Mouse (Mus musculus): ENCODE measurements around the gene Xpo5. TPM values are rescaled to one million over a fixed set of nuclear protein-coding genes. Genes with fewer than 3 reads are reported as not detected.

Xpo5 gene
- polyA plus RNA-seq, 1 experiment from 2014 or later, result 57.0 TPM

DNA sequence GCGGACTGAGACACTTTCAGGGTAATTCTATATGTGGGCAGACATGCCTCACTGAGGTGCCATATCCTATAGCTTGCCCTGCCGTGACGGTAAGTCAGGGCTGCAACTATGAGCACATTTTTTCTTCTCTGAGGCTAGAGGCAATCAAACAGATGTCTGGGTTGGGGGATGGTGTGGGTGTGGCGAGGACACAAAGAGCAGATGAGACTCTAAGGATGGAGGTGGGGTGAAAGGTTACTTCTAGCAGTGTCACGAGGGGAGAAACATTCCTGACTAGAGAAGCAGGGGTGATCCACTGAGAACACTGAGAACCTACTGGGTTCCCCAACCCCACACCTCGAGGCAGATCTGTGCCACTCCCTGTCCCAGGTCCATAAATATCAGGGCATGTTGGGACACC lies 64.4 kb downstream of the Xpo5 start:
- peaks cover 92% of the 10 kb centered on the region for H3K36me3 ChIP-seq (ENCODE audit: insufficient read depth)
- no peak overlapping the region for H3K27ac ChIP-seq (ENCODE audit: low read depth)
- WGBS, result 51% methylated on average over 6 of the region's 6 CpGs
- no peak overlapping the region for H3K4me2 ChIP-seq
- no peak overlapping the region for H3K4me3 ChIP-seq (ENCODE audit: low read depth, low read length)
- H3K27me3 ChIP-seq (ENCODE audit: insufficient read depth, low read length), result no peaks in the 10 kb centered on the region
- DNase-seq, result no peak
- no peak for TF ChIP-seq CTCF (IDR thresholded peaks at IDR 0.05; ENCODE audit: low read depth)
- no peaks in the 10 kb centered on the region for H3K4me1 ChIP-seq (ENCODE audit: insufficient read depth)
- H3K9ac ChIP-seq, result no peak overlapping the region
- ATAC-seq (ENCODE audit: insufficient read depth), result no peak
- H3K9me3 ChIP-seq (ENCODE audit: low read depth, low read length), result no peaks in the 10 kb centered on the region

DNA sequence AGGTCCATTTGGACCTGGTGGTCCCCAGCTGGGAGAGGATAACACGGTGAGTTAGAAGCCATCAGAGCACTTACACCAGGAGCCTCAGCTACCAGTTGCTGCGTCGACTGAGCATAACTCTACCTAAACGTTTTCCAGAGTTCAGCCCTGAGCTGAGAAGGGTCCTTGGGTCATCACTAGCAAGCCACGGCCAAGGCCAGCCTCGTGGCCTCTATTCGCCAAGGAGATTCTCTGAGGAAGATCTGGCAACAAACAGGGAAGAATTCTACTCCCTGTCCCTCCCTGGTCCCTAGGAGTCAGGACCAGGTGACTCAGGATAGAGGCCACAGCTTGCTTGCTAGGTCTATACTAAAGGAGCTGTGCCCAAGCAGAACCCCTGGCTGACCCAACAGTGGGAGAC lies 64.9 kb downstream of the Xpo5 start:
- ATAC-seq (ENCODE audit: insufficient read depth), result no peak
- Histone ChIP-seq H3K9ac (no peak overlapping the region), H3K4me1 (ENCODE audit: insufficient read depth) (no peaks in the 10 kb centered on the region), H3K9me3 (ENCODE audit: low read depth, low read length) (no peaks in the 10 kb centered on the region), H3K36me3 (ENCODE audit: insufficient read depth) (peaks cover 90% of the 10 kb centered on the region), H3K4me2 (no peak overlapping the region), H3K27me3 (ENCODE audit: insufficient read depth, low read length) (no peaks in the 10 kb centered on the region), H3K4me3 (ENCODE audit: low read depth, low read length) (no peak overlapping the region), H3K27ac (ENCODE audit: low read depth) (no peak overlapping the region)
- DNase-seq, result no peak
- TF ChIP-seq CTCF (IDR thresholded peaks at IDR 0.05; ENCODE audit: low read depth), result no peak
- WGBS, result 82% methylated on average over 7 of the region's 7 CpGs

DNA sequence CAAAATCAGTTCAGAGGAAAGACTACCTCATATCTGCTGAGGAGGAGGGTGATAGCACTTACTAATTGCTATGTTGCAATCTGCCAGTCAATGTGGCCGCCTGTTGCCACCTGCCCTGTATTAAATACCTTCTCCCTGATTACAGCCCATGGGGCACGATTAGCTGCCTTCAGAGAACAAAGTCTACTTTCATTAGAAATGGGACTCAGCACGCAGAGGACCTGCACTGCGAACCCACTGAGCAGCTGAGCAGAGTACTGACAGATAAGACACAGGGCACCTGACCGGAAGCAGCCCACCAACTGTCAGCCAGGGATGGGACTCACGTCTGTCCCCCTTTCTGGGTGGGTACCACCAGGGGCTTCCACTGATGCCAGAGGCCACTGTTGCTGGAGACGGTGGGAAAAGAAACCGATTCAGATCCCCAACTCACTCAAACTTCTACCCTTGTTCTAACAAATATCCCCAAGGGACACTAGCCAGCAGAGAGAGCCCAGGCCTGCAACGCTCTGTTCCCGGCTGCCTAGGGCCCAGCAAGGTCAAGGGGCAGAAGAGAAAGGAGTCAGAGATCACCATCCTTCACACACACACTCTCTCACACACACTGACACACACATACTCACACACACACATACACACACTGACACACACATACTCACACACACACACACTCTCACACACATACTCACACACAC lies 65.6 kb downstream of the Xpo5 start:
- no peak for TF ChIP-seq CTCF (IDR thresholded peaks at IDR 0.05; ENCODE audit: low read depth)
- H3K27me3 ChIP-seq (ENCODE audit: insufficient read depth, low read length), result no peaks in the 10 kb centered on the region
- H3K36me3 ChIP-seq (ENCODE audit: insufficient read depth), result peaks cover 89% of the 10 kb centered on the region
- H3K4me2 ChIP-seq, result no peak overlapping the region
- no peak overlapping the region for H3K4me3 ChIP-seq (ENCODE audit: low read depth, low read length)
- H3K9me3 ChIP-seq (ENCODE audit: low read depth, low read length), result no peaks in the 10 kb centered on the region
- 74% methylated on average over 10 of the region's 10 CpGs for WGBS
- no peaks in the 10 kb centered on the region for H3K4me1 ChIP-seq (ENCODE audit: insufficient read depth)
- no peak overlapping the region for H3K27ac ChIP-seq (ENCODE audit: low read depth)
- ATAC-seq (ENCODE audit: insufficient read depth), result no peak
- H3K9ac ChIP-seq, result no peak overlapping the region
- no peak for DNase-seq

DNA sequence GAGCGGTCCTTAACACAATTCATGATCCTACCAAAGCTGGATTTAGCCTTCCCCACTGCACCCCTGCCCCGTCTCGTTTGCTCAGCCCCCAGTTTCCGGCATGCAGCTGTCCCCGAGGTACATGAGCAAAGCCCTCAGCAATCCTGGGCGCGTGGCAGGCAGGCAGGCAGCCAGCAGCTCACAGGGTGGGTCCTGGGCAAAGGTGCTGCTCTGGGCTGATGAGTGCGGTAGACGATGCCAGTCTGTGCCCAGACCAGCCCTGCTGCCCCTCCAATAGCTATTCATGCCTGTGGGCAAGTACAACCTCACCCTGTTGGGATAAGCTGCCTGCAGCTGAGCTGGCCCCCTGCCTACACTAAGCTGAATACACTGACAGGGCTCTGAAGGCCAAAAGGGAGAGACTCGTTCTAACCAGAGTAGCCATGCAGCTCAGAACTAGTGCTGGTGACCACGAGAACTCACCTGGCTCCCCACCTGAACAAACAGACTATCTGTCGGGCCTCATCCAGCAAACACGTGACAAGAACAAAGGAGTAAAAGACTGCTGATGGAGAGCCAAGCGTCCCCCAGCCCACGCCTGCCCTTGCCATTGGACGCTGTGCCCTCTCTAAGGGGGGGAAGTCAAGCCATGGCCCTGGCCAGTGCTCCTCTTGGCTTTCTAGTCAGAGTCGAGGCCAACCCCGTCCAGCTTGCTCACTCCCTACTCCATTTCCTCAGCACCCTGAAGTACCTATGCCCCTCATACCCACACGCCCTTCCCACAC lies 67.4 kb downstream of the Xpo5 start:
- H3K27ac ChIP-seq (ENCODE audit: low read depth), result no peak overlapping the region; the same call in 1 of the 2 replicates
- H3K4me1 ChIP-seq (ENCODE audit: insufficient read depth), result no peaks in the 10 kb centered on the region
- no peak for ATAC-seq (ENCODE audit: insufficient read depth)

DNA sequence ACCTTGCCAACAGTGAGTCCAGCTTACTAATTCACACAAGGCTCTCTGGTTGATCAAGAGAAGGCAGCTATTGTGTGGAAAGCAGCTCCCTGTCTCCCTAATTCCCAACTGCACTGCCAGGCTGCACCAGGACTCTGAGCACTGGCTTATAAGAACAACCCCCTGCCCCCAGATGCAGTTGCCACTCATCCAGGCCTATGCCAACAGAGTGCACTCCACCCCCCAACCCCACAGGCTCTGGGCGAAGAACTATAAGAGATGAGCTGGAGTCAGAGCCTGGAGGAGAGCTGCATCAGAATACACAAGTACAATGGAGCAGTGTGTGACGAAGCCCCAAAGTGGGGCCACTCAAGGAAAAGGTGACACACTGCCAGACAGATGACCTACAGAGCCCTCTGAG lies 69.5 kb downstream of the Xpo5 start:
- TF ChIP-seq CTCF (IDR thresholded peaks at IDR 0.05; ENCODE audit: low read depth), result no peak
- ATAC-seq (ENCODE audit: insufficient read depth), result no peak
- DNase-seq, result no peak
- H3K9ac ChIP-seq, result no peak overlapping the region
- H3K36me3 ChIP-seq (ENCODE audit: insufficient read depth), result peaks cover 73% of the 10 kb centered on the region
- H3K4me3 ChIP-seq (ENCODE audit: low read depth, low read length), result no peak overlapping the region
- no peak overlapping the region for H3K27ac ChIP-seq (ENCODE audit: low read depth)
- no peaks in the 10 kb centered on the region for H3K4me1 ChIP-seq (ENCODE audit: insufficient read depth)
- H3K9me3 ChIP-seq (ENCODE audit: low read depth, low read length), result no peaks in the 10 kb centered on the region
- WGBS, result 86% methylated on average over 2 of the region's 2 CpGs
- no peaks in the 10 kb centered on the region for H3K27me3 ChIP-seq (ENCODE audit: insufficient read depth, low read length)
- no peak overlapping the region for H3K4me2 ChIP-seq

More for the DNA sequence above, 67.4 kb downstream of the Xpo5 start:
- H3K4me3 ChIP-seq (ENCODE audit: low read depth, low read length), result no peak overlapping the region
- H3K27me3 ChIP-seq (ENCODE audit: insufficient read depth, low read length), result no peaks in the 10 kb centered on the region
- peaks cover 87% of the 10 kb centered on the region for H3K36me3 ChIP-seq (ENCODE audit: insufficient read depth)
- WGBS, result 72% methylated on average over 19 of the region's 19 CpGs
- no peak for TF ChIP-seq CTCF (IDR thresholded peaks at IDR 0.05; ENCODE audit: low read depth)
- H3K9me3 ChIP-seq (ENCODE audit: low read depth, low read length), result no peaks in the 10 kb centered on the region
- H3K4me2 ChIP-seq, result no peak overlapping the region
- no peak for DNase-seq
- H3K9ac ChIP-seq, result peak overlapping the region; percentile 13; the same call in 1 of the 2 replicates

DNA sequence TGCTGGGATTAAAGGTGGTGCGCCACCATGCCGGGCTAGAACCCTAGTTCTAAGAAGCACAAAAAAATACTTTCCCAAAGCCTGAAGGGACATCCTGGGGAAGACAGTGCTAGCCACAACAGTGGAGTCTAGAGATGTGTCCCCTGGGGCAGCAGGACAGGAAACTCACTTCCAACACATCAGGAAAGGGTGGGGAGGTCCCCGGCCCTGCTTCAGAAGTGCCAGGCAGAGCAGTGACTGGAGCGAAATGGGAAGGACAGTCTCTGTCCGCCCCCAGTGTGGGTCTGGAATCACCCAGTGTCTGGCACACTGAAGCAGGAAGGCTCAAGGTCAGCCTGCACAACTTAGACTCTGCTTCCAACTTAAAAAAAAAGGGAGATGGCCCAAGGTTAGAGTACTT lies 70.1 kb downstream of the Xpo5 start:
- no peak overlapping the region for H3K4me2 ChIP-seq
- H3K4me1 ChIP-seq (ENCODE audit: insufficient read depth), result no peaks in the 10 kb centered on the region
- 79% methylated on average over 5 of the region's 5 CpGs for WGBS
- no peaks in the 10 kb centered on the region for H3K9me3 ChIP-seq (ENCODE audit: low read depth, low read length)
- H3K36me3 ChIP-seq (ENCODE audit: insufficient read depth), result peaks cover 73% of the 10 kb centered on the region
- no peak overlapping the region for H3K27ac ChIP-seq (ENCODE audit: low read depth)
- no peak for ATAC-seq (ENCODE audit: insufficient read depth)
- no peak overlapping the region for H3K9ac ChIP-seq
- no peaks in the 10 kb centered on the region for H3K27me3 ChIP-seq (ENCODE audit: insufficient read depth, low read length)
- no peak for TF ChIP-seq CTCF (IDR thresholded peaks at IDR 0.05; ENCODE audit: low read depth)
- DNase-seq, result no peak
- no peak overlapping the region for H3K4me3 ChIP-seq (ENCODE audit: low read depth, low read length)

DNA sequence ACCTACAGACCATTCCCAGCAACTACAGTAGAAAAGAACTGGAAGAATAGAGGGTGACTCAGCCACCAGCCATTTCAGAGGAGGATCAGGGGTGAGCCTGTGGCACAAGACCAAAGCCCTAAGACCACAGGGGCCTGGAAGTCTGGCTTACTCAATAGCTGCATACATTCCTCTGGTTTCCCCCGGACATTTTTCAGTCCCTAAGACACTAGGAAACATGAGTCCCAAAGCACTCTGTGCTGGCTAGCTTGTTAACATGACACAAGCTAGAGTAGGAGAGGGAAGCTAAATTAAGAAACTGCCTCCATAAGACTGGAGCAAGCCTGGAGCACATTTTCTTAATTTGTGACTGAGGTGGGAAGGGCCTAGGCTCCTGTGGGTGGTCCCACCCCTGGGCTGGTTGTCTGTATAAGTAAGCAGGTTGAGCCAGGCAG lies 71.2 kb downstream of the Xpo5 start:
- H3K4me2 ChIP-seq, result no peak overlapping the region
- no peak for TF ChIP-seq CTCF (IDR thresholded peaks at IDR 0.05; ENCODE audit: low read depth)
- H3K4me1 ChIP-seq (ENCODE audit: insufficient read depth), result no peaks in the 10 kb centered on the region
- no peak overlapping the region for H3K4me3 ChIP-seq (ENCODE audit: low read depth, low read length)
- H3K9me3 ChIP-seq (ENCODE audit: low read depth, low read length), result no peaks in the 10 kb centered on the region
- no peak overlapping the region for H3K9ac ChIP-seq
- H3K27ac ChIP-seq (ENCODE audit: low read depth), result no peak overlapping the region
- ATAC-seq (ENCODE audit: insufficient read depth) (no peak), DNase-seq (no peak)
- peaks cover 75% of the 10 kb centered on the region for H3K36me3 ChIP-seq (ENCODE audit: insufficient read depth)
- 75% methylated on average over 1 of the region's 1 CpGs for WGBS
- H3K27me3 ChIP-seq (ENCODE audit: insufficient read depth, low read length), result no peaks in the 10 kb centered on the region
